Mouse (Mus musculus) liver, embryonic 13.5 days (tissue): ENCODE results near the gene Fancd2. TPM values are rescaled to one million over a fixed set of nuclear protein-coding genes. Genes with fewer than 3 reads are reported as not detected.

ENCODE experiments used
- ATAC-seq: fragments of 200-750 bp; cut with Nextera tagmentation; 2 replicates; pipeline ENCODE4 v1.8.0; 2017; ENCODE audit warnings: low read depth, mild to moderate bottlenecking, moderate number of reproducible peaks, moderate library complexity
- DNase-seq: peaks from one replicate; pipeline ENCODE4 v3.0.0; 2022
- H3K27ac ChIP-seq: fragments of 300-500 bp; sonication (generic); 2 replicates; pipeline ENCODE4 v1.5.1; 2015; ENCODE audit warnings: moderate library complexity, mild to moderate bottlenecking, inconsistent platforms
- H3K27me3 ChIP-seq: fragments of 300-500 bp; sonication (generic); 2 replicates; pipeline ENCODE4 v1.6.1; 2015; ENCODE audit warnings: mild to moderate bottlenecking, inconsistent platforms
- H3K36me3 ChIP-seq: fragments of 300-500 bp; sonication (generic); 2 replicates; pipeline ENCODE4 v1.6.1; 2015; ENCODE audit warnings: mild to moderate bottlenecking, inconsistent platforms
- H3K4me1 ChIP-seq: fragments of 300-500 bp; sonication (generic); replicated peaks from 2 replicates; pipeline ENCODE4 v1.6.1; 2015; ENCODE audit warnings: inconsistent platforms
- H3K4me2 ChIP-seq: fragments of 300-500 bp; sonication (generic); 2 replicates; pipeline ENCODE4 v1.6.1; 2015; ENCODE audit warnings: inconsistent platforms, mild to moderate bottlenecking, moderate library complexity
- H3K4me3 ChIP-seq: fragments of 300-500 bp; sonication (generic); replicated peaks from 2 replicates; pipeline ENCODE4 v1.5.1; 2015; ENCODE audit warnings: mild to moderate bottlenecking, inconsistent platforms
- H3K9ac ChIP-seq: fragments of 300-500 bp; sonication (generic); 2 replicates; pipeline ENCODE4 v1.6.1; 2015; ENCODE audit warnings: mild to moderate bottlenecking, inconsistent platforms
- H3K9me3 ChIP-seq: fragments of 300-500 bp; sonication (generic); replicated peaks from 2 replicates; pipeline ENCODE4 v1.6.1; 2016; ENCODE audit warnings: inconsistent platforms
- WGBS: fragments of 180-500 bp; shearing (Covaris S2); methylation state at CpG from one replicate; pipeline ENCODE4 v1.1.7; 2015; ENCODE audit not compliant: insufficient replicate concordance; 5-methylcytosine and 5-hydroxymethylcytosine counted together
- polyA plus RNA-seq: library from polyadenylated mRNA; unstranded; fragments of >200 nt; fragmentation: Nextera tagmentation; extraction: Ambion mirVana; gene quantifications from 2 replicates; pipeline ENCODE4 v1.2.1, GENCODE M21; 2015

Fancd2 gene
- polyA plus RNA-seq, 1 experiment from 2014 or later: 11.0 TPM

- H3K9ac ChIP-seq: peak overlapping the region; percentile 76
- H3K36me3 ChIP-seq: peaks cover 28% of the 10 kb centered on the region
- H3K4me3 ChIP-seq: peak overlapping the region; percentile 83
- no peaks in the 10 kb centered on the region for H3K27me3 ChIP-seq
- H3K9me3 ChIP-seq: no peaks in the 10 kb centered on the region
- H3K4me1 ChIP-seq: peaks cover 33% of the 10 kb centered on the region
- H3K27ac ChIP-seq: peak overlapping the region; percentile 75
- H3K4me2 ChIP-seq: peak overlapping the region; percentile 84
- WGBS: 6% methylated on average over 7 of the region's 7 CpGs
- ATAC-seq (no peak; the same call in 1 of the 2 replicates), DNase-seq (no peak)
These were observed 440 bp downstream of the Fancd2 start for GRCm38 (mm10) chr6:113531840-113532404.

DNA sequence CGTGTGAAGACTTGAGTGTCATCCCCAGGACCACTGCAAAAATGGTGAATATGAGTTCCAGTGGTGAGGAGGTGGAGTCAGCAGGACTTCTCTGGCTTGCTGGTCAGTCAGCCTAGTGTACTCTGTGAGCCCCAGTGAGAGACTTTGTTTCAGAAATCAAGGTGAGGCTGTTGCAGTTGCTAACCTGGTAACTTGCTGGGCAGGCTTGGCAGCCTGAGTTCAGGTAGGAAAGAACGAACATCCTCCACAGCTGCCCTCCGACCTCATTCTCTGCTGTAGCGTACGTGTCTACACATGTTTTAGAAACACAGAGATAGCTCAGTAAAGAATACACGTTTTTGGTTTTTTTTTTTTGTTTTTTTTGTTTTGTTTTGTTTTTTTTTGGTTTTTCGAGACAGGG lies 3.4 kb downstream of the Fancd2 start:
- H3K36me3 ChIP-seq: peaks cover 43% of the 10 kb centered on the region
- 79% methylated on average over 7 of the region's 7 CpGs for WGBS
- H3K9me3 ChIP-seq: no peaks in the 10 kb centered on the region
- DNase-seq (no peak), ATAC-seq (no peak)
- H3K27ac ChIP-seq: no peak overlapping the region
- H3K4me3 ChIP-seq: no peak overlapping the region
- no peak overlapping the region for H3K4me2 ChIP-seq
- H3K4me1 ChIP-seq: peaks cover 24% of the 10 kb centered on the region
- no peaks in the 10 kb centered on the region for H3K27me3 ChIP-seq
- no peak overlapping the region for H3K9ac ChIP-seq

DNA sequence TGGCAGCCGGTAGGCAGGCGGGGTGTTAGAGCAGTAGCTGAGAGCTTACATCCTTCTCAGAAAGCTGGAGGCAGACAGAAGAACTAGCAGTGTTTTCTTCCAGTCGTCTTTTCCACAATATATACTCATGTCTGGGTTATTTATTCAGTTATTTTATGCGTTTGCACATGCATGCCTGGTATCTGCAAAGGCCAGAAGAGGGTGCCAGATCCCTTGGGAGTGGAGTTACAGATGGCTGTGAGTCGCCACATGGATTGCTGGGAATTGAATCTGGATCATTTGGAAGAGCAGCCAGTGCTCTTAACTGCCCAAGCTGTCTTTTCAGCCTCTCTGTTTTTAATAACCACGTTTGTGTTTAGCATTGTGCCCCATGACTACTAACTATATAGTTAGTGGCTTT lies 10.1 kb downstream of the Fancd2 start:
- Histone ChIP-seq H3K4me2 (no peak overlapping the region), H3K4me1 (peaks cover 3% of the 10 kb centered on the region; the same call in 1 of the 2 replicates), H3K36me3 (peaks cover 72% of the 10 kb centered on the region), H3K27ac (no peak overlapping the region), H3K9me3 (no peaks in the 10 kb centered on the region), H3K9ac (no peak overlapping the region), H3K4me3 (no peak overlapping the region), H3K27me3 (no peaks in the 10 kb centered on the region)
- DNase-seq: no peak
- 78% methylated on average over 6 of the region's 6 CpGs for WGBS
- ATAC-seq: no peak

DNA sequence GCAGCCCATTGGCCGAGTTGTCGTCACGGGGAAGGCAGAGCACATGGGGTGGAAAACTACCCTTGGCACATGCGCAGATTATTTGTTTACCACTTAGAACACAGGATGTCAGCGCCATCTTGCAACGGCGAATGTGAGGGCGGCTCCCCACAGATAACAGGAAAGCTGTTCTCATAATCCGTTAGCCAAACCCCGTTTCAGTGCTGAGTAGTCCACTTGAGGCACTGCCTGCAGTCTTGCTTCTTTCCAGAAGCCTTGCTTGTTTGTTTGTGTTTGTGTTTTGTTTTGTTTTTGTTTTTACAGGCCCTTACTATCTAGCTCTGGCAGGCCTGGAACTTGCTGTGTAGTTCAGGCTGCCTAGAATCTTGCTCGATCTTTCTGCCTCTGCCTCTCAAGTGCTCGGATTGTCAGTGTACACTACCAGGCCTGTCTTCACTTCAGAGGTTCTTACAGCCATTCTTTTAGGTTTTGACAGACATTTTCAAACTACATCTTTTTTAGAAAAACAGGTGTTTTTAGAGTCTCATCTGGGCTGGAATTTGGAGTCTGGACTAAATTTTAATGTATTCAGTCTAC lies 12.5 kb downstream of the Fancd2 start:
- WGBS: 63% methylated on average over 9 of the region's 12 CpGs
- Histone ChIP-seq H3K36me3 (peaks cover 64% of the 10 kb centered on the region), H3K4me2 (0 out of 2 replicates have a peak overlapping the region, but pooled peaks have one; percentile 17), H3K9me3 (no peaks in the 10 kb centered on the region), H3K27ac (peak overlapping the region; percentile 64), H3K27me3 (no peaks in the 10 kb centered on the region), H3K4me3 (no peak overlapping the region), H3K4me1 (peaks cover 3% of the 10 kb centered on the region; the same call in 1 of the 2 replicates), H3K9ac (no peak overlapping the region)
- ATAC-seq: peak; percentile 86
- DNase-seq: no peak

- Histone ChIP-seq H3K9me3 (no peaks in the 10 kb centered on the region), H3K36me3 (peaks cover 80% of the 10 kb centered on the region), H3K4me2 (no peak overlapping the region), H3K4me1 (no peaks in the 10 kb centered on the region), H3K9ac (no peak overlapping the region), H3K27me3 (no peaks in the 10 kb centered on the region), H3K4me3 (no peak overlapping the region), H3K27ac (no peak overlapping the region)
- DNase-seq (no peak), ATAC-seq (no peak)
- 85% methylated on average over 6 of the region's 6 CpGs for WGBS
These were observed 28.3 kb downstream of the Fancd2 start for GRCm38 (mm10) chr6:113559736-113560135.

GRCm38 (mm10) chr6:113564557-113564956 lies 33.1 kb downstream of the Fancd2 start:
- Histone ChIP-seq H3K36me3 (peaks cover 92% of the 10 kb centered on the region), H3K9ac (no peak overlapping the region), H3K4me1 (no peaks in the 10 kb centered on the region), H3K4me2 (no peak overlapping the region), H3K4me3 (no peak overlapping the region), H3K9me3 (no peaks in the 10 kb centered on the region), H3K27ac (no peak overlapping the region), H3K27me3 (no peaks in the 10 kb centered on the region)
- WGBS: 88% methylated on average over 1 of the region's 1 CpGs
- ATAC-seq (no peak), DNase-seq (no peak)

DNA sequence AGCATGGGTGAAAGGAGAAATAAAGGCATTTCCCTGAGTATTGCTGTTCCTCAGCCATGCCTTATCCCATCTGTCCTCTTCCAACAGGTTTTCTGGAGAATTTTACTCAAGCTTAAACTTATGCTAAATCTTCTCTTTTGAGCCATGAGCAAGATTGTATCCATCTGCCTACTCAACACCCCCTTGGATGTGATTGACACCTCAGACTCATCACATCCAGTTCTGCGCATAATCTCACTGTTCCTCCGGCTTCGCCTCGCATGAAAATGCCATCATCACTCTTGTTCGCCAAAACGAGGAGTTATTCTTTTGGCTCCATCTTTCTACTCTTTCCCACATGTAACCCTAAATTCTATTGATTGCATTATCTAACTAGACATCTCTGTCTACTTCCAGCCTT lies 44.6 kb downstream of the Fancd2 start:
- WGBS: 92% methylated on average over 6 of the region's 6 CpGs
- no peak for DNase-seq
- peaks cover 78% of the 10 kb centered on the region for H3K36me3 ChIP-seq

DNA sequence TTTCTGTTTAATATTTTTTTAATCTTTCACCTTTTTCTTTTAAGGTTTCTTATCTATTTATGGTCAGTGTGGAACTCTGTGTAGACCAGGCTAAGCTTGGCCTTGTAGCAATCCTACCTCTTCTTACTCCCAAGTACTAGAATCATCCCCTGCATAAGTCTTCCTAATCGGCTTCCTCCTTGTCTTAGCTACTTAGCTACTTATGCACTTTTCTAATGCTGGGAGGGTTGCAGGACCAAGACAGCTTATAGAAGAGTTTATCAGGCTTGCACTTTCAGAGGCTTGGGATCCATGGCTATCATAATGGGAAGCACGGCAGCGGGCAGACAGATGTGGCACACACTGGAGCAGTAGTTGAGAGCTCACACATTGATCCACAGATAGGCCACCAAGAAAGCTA lies 47.8 kb downstream of the Fancd2 start:
- no peaks in the 10 kb centered on the region for H3K4me1 ChIP-seq
- ATAC-seq: no peak
- no peaks in the 10 kb centered on the region for H3K27me3 ChIP-seq
- H3K27ac ChIP-seq: no peak overlapping the region
- H3K9ac ChIP-seq: no peak overlapping the region
- 79% methylated on average over 3 of the region's 3 CpGs for WGBS
- no peaks in the 10 kb centered on the region for H3K9me3 ChIP-seq
- no peak overlapping the region for H3K4me2 ChIP-seq
- H3K36me3 ChIP-seq: peaks cover 70% of the 10 kb centered on the region
- no peak overlapping the region for H3K4me3 ChIP-seq
- no peak for DNase-seq

More for the DNA sequence above, 44.6 kb downstream of the Fancd2 start:
- Histone ChIP-seq H3K9ac (no peak overlapping the region), H3K4me1 (no peaks in the 10 kb centered on the region), H3K4me2 (no peak overlapping the region), H3K9me3 (no peaks in the 10 kb centered on the region), H3K27ac (no peak overlapping the region), H3K27me3 (no peaks in the 10 kb centered on the region), H3K4me3 (no peak overlapping the region)
- no peak for ATAC-seq

GRCm38 (mm10) chr6:113583023-113583422 lies 51.5 kb downstream of the Fancd2 start:
- Histone ChIP-seq H3K9ac (no peak overlapping the region), H3K9me3 (no peaks in the 10 kb centered on the region), H3K27ac (no peak overlapping the region), H3K4me1 (no peaks in the 10 kb centered on the region), H3K36me3 (peaks cover 67% of the 10 kb centered on the region), H3K4me3 (no peak overlapping the region), H3K4me2 (no peak overlapping the region), H3K27me3 (no peaks in the 10 kb centered on the region)
- DNase-seq: no peak
- ATAC-seq: no peak
- WGBS: 84% methylated on average over 4 of the region's 4 CpGs

- Histone ChIP-seq H3K9ac (no peak overlapping the region), H3K4me2 (no peak overlapping the region), H3K4me1 (no peaks in the 10 kb centered on the region), H3K27ac (no peak overlapping the region), H3K27me3 (no peaks in the 10 kb centered on the region), H3K36me3 (peaks cover 59% of the 10 kb centered on the region), H3K4me3 (no peak overlapping the region), H3K9me3 (no peaks in the 10 kb centered on the region)
- 80% methylated on average over 5 of the region's 5 CpGs for WGBS
- no peak for ATAC-seq
- no peak for DNase-seq
These were observed 53.6 kb downstream of the Fancd2 start for GRCm38 (mm10) chr6:113585065-113585464.

- no peak for DNase-seq
- H3K9me3 ChIP-seq: no peaks in the 10 kb centered on the region
- H3K4me3 ChIP-seq: no peak overlapping the region
- H3K4me2 ChIP-seq: no peak overlapping the region
- no peaks in the 10 kb centered on the region for H3K27me3 ChIP-seq
- no peak; the same call in 1 of the 2 replicates for ATAC-seq
- no peak overlapping the region for H3K9ac ChIP-seq
- no peaks in the 10 kb centered on the region for H3K4me1 ChIP-seq
- H3K27ac ChIP-seq: no peak overlapping the region
- WGBS: 67% methylated on average over 5 of the region's 5 CpGs
- H3K36me3 ChIP-seq: peaks cover 55% of the 10 kb centered on the region
These were observed 55.1 kb downstream of the Fancd2 start for GRCm38 (mm10) chr6:113586466-113587183.
